Mouse (Mus musculus) lung, adult 2 months (tissue): ENCODE data around the gene Robo1.

Experiments
- CTCF ChIP-seq: fragments of 200-500 bp; IDR thresholded peaks from 2 replicates; pipeline ENCODE4 v1.5.1; 2011; ENCODE audit warnings: mild to moderate bottlenecking, low read length, control low read depth; ENCODE audit not compliant: insufficient read depth
- POLR2A ChIP-seq: fragments of 200-500 bp; IDR thresholded peaks from 2 replicates; pipeline ENCODE4 v1.6.1; 2011; ENCODE audit warnings: low read depth, mild to moderate bottlenecking, control low read depth, low read length, borderline replicate concordance; ENCODE audit errors: extremely low read depth

- TF ChIP-seq CTCF (no peak), POLR2A (no peak)
Measured at GRCm38 (mm10) chr16:73014544-73014943, 706.4 kb downstream of the Robo1 start.
